Mouse (Mus musculus): ENCODE measurements around the gene Psmd9. TPM values are rescaled to one million over a fixed set of nuclear protein-coding genes. Genes with fewer than 3 reads are reported as not detected.

Gene Psmd9
- polyA plus RNA-seq, 1 experiment from 2014 or later = 68.3 TPM

GRCm38 (mm10) chr5:123130030-123130813 lies 39.0 kb upstream of the Psmd9 start:
- H3K36me3 ChIP-seq (ENCODE audit: control insufficient read depth, insufficient read depth, low read length) = peaks cover 4% of the 10 kb centered on the region
- WGBS = 92% methylated on average over 9 of the region's 9 CpGs

GRCm38 (mm10) chr5:123130814-123131148 lies 38.4 kb upstream of the Psmd9 start:
- no peaks in the 10 kb centered on the region for H3K9me3 ChIP-seq (ENCODE audit: control insufficient read depth, low read length)
- 97% methylated on average over 5 of the region's 5 CpGs for WGBS
- H3K27me3 ChIP-seq (ENCODE audit: control insufficient read depth, insufficient read depth, low read length) = no peaks in the 10 kb centered on the region
- no peak overlapping the region for H3K4me2 ChIP-seq (ENCODE audit: low read depth)
- H3K27ac ChIP-seq (ENCODE audit: low read depth, low read length) = no peak overlapping the region
- ATAC-seq (ENCODE audit: insufficient read depth, low FRiP score, low TSS enrichment) (no peak), DNase-seq (ENCODE audit: low spot score) (no peak)
- H3K36me3 ChIP-seq (ENCODE audit: control insufficient read depth, insufficient read depth, low read length) = peaks cover 4% of the 10 kb centered on the region
- H3K4me3 ChIP-seq (ENCODE audit: low read depth, low read length) = no peak overlapping the region
- no peak overlapping the region for H3K9ac ChIP-seq (ENCODE audit: low read length)
- H3K4me1 ChIP-seq (ENCODE audit: control insufficient read depth, insufficient read depth, low read length) = peaks cover 34% of the 10 kb centered on the region

More at GRCm38 (mm10) chr5:123130030-123130813, 39.0 kb upstream of the Psmd9 start:
- H3K9ac ChIP-seq (ENCODE audit: low read length) = no peak overlapping the region
- ATAC-seq (ENCODE audit: insufficient read depth, low FRiP score, low TSS enrichment) (no peak), DNase-seq (ENCODE audit: low spot score) (no peak)
- no peaks in the 10 kb centered on the region for H3K27me3 ChIP-seq (ENCODE audit: control insufficient read depth, insufficient read depth, low read length)
- H3K4me1 ChIP-seq (ENCODE audit: control insufficient read depth, insufficient read depth, low read length) = peaks cover 29% of the 10 kb centered on the region
- H3K4me2 ChIP-seq (ENCODE audit: low read depth) = no peak overlapping the region
- H3K9me3 ChIP-seq (ENCODE audit: control insufficient read depth, low read length) = no peaks in the 10 kb centered on the region
- H3K27ac ChIP-seq (ENCODE audit: low read depth, low read length) = no peak overlapping the region
- H3K4me3 ChIP-seq (ENCODE audit: low read depth, low read length) = no peak overlapping the region

GRCm38 (mm10) chr5:123132308-123133071 lies 36.7 kb upstream of the Psmd9 start, which contains the start of gene Rhof:
Gene Rhof, minus strand, starts transcription at chr5:123132692.
- Histone ChIP-seq H3K9ac (ENCODE audit: low read length) (peak within 1 kb of the TSS; percentile 50), H3K27me3 (ENCODE audit: control insufficient read depth, insufficient read depth, low read length) (no peaks in the 10 kb centered on the region), H3K4me3 (ENCODE audit: low read depth, low read length) (peak within 1 kb of the TSS; percentile 25), H3K4me1 (ENCODE audit: control insufficient read depth, insufficient read depth, low read length) (peaks cover 50% of the 10 kb centered on the region), H3K4me2 (ENCODE audit: low read depth) (peak within 1 kb of the TSS; percentile 100), H3K9me3 (ENCODE audit: control insufficient read depth, low read length) (no peaks in the 10 kb centered on the region), H3K27ac (ENCODE audit: low read depth, low read length) (peak within 1 kb of the TSS; percentile 0; the same call in 1 of the 2 replicates), H3K36me3 (ENCODE audit: control insufficient read depth, insufficient read depth, low read length) (peaks cover 4% of the 10 kb centered on the region)
- ATAC-seq (ENCODE audit: insufficient read depth, low FRiP score, low TSS enrichment) (peak; percentile 48; the same call in 1 of the 2 replicates), DNase-seq (ENCODE audit: low spot score) (peak; percentile 76)
- WGBS = 3% methylated on average over 44 of the region's 44 CpGs

DNA sequence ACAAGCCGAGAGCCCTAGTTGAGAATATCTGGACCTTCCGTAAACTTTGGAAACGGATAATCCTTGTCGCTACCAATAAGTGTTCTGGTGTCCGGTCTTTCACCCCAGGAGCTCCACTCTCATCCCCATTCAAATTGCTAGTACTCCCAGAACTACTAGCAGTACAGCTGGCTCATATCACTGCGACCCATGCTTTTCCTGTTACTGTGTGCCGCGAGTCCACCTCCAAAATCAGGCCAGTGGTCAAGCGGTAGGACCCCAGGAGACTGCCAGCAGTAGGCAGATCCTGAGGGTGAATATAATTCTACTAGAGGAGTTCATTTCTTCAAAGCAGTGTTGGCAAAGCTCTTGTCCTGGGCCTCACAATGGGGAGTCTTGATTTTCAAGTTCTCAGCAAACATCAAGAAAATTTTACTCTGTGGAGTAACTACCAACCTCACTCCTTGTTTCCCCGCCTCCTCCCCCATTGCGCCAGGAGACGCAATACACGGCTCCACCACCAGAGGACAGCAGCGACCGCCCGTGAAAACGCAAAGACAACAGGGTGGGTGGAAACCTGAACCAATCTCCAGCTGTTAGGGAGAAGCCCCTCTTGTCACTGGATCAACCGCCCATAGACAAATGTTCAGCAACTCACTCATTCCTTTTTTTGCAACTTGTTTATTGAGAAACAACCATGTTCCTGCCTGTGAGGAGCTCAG lies 36.0 kb upstream of the Psmd9 start:
- Histone ChIP-seq H3K4me2 (ENCODE audit: low read depth) (peak overlapping the region; percentile 100), H3K27ac (ENCODE audit: low read depth, low read length) (peak overlapping the region; percentile 0; the same call in 1 of the 2 replicates), H3K9ac (ENCODE audit: low read length) (no peak overlapping the region), H3K4me3 (ENCODE audit: low read depth, low read length) (no peak overlapping the region; the same call in 1 of the 2 replicates), H3K27me3 (ENCODE audit: control insufficient read depth, insufficient read depth, low read length) (no peaks in the 10 kb centered on the region), H3K9me3 (ENCODE audit: control insufficient read depth, low read length) (no peaks in the 10 kb centered on the region), H3K36me3 (ENCODE audit: control insufficient read depth, insufficient read depth, low read length) (peaks cover 4% of the 10 kb centered on the region), H3K4me1 (ENCODE audit: control insufficient read depth, insufficient read depth, low read length) (peaks cover 50% of the 10 kb centered on the region)
- peak; percentile 90 for DNase-seq (ENCODE audit: low spot score)
- ATAC-seq (ENCODE audit: insufficient read depth, low FRiP score, low TSS enrichment) = no peak
- 20% methylated on average over 18 of the region's 18 CpGs for WGBS

- WGBS = 22% methylated on average over 7 of the region's 7 CpGs
- peaks cover 4% of the 10 kb centered on the region for H3K36me3 ChIP-seq (ENCODE audit: control insufficient read depth, insufficient read depth, low read length)
- H3K4me3 ChIP-seq (ENCODE audit: low read depth, low read length) = no peak overlapping the region; the same call in 1 of the 2 replicates
- no peak for DNase-seq (ENCODE audit: low spot score)
- ATAC-seq (ENCODE audit: insufficient read depth, low FRiP score, low TSS enrichment) = no peak
- H3K27me3 ChIP-seq (ENCODE audit: control insufficient read depth, insufficient read depth, low read length) = no peaks in the 10 kb centered on the region
- H3K27ac ChIP-seq (ENCODE audit: low read depth, low read length) = peak overlapping the region; percentile 0; the same call in 1 of the 2 replicates
- H3K4me1 ChIP-seq (ENCODE audit: control insufficient read depth, insufficient read depth, low read length) = peaks cover 50% of the 10 kb centered on the region
- no peaks in the 10 kb centered on the region for H3K9me3 ChIP-seq (ENCODE audit: control insufficient read depth, low read length)
- no peak overlapping the region for H3K9ac ChIP-seq (ENCODE audit: low read length)
- peak overlapping the region; percentile 100 for H3K4me2 ChIP-seq (ENCODE audit: low read depth)
These were observed 35.4 kb upstream of the Psmd9 start for GRCm38 (mm10) chr5:123133784-123134143.

- peaks cover 4% of the 10 kb centered on the region for H3K36me3 ChIP-seq (ENCODE audit: control insufficient read depth, insufficient read depth, low read length)
- ATAC-seq (ENCODE audit: insufficient read depth, low FRiP score, low TSS enrichment) = no peak
- no peak for DNase-seq (ENCODE audit: low spot score)
- H3K9me3 ChIP-seq (ENCODE audit: control insufficient read depth, low read length) = no peaks in the 10 kb centered on the region
- WGBS = 20% methylated on average over 13 of the region's 13 CpGs
- peak overlapping the region; percentile 84 for H3K4me3 ChIP-seq (ENCODE audit: low read depth, low read length)
- no peaks in the 10 kb centered on the region for H3K27me3 ChIP-seq (ENCODE audit: control insufficient read depth, insufficient read depth, low read length)
- peak overlapping the region; percentile 41 for H3K9ac ChIP-seq (ENCODE audit: low read length)
- peak overlapping the region; percentile 100 for H3K4me2 ChIP-seq (ENCODE audit: low read depth)
- H3K27ac ChIP-seq (ENCODE audit: low read depth, low read length) = peak overlapping the region; percentile 58; the same call in 1 of the 2 replicates
- peaks cover 50% of the 10 kb centered on the region for H3K4me1 ChIP-seq (ENCODE audit: control insufficient read depth, insufficient read depth, low read length)
These were observed 34.9 kb upstream of the Psmd9 start for GRCm38 (mm10) chr5:123134186-123134874.

DNA sequence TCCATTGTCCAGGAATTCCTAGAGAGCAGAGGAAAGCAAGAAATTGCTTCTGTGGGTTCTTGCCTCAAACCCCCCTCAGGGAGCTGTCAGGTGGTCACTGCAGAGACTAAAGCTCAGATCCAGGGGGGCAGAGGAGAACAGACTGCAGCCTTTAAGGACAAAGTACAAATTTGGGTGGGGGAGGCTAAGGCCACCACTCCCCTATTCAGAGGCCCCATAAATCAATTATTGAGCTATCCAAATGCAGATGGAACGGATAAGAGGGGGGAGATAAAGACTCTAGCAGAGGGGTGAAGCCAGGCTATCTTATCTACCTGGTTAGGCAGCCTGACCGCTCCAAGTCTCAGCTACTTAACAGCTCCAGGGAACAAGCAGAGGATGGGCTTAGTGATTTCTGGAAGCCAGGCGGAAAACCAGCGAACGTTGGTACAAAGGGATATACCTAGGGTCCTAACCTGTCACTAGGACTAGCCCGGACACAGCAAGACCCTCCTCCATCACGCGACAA lies 34.3 kb upstream of the Psmd9 start:
- Histone ChIP-seq H3K27ac (ENCODE audit: low read depth, low read length) (peak overlapping the region; percentile 100), H3K27me3 (ENCODE audit: control insufficient read depth, insufficient read depth, low read length) (no peaks in the 10 kb centered on the region), H3K4me2 (ENCODE audit: low read depth) (peak overlapping the region; percentile 100), H3K36me3 (ENCODE audit: control insufficient read depth, insufficient read depth, low read length) (peaks cover 4% of the 10 kb centered on the region), H3K9ac (ENCODE audit: low read length) (peak overlapping the region; percentile 100), H3K9me3 (ENCODE audit: control insufficient read depth, low read length) (no peaks in the 10 kb centered on the region), H3K4me3 (ENCODE audit: low read depth, low read length) (peak overlapping the region; percentile 84), H3K4me1 (ENCODE audit: control insufficient read depth, insufficient read depth, low read length) (peaks cover 50% of the 10 kb centered on the region)
- no peak for ATAC-seq (ENCODE audit: insufficient read depth, low FRiP score, low TSS enrichment)
- no peak for DNase-seq (ENCODE audit: low spot score)
- WGBS = 19% methylated on average over 8 of the region's 8 CpGs
